Mouse (Mus musculus): ENCODE results near the gene Prkci. TPM values are rescaled to one million over a fixed set of nuclear protein-coding genes. Genes with fewer than 3 reads are reported as not detected.

Prkci gene
- total RNA-seq (2021): 10 to 100 TPM; 67.4 to 76.9 TPM

GRCm38 (mm10) chr3:30995283-30995898, at the start of gene Prkci:
Gene Prkci (plus strand): TSS chr3:30995747.
- intact Hi-C loops (cut with DNase I): loop anchor here (5.0 kb wide), 1 partner anchor 393 kb away; the partner anchor contains the start of gene Mynn
- peak; percentile 94 to 95 for DNase-seq (ENCODE audit: low spot score in 2 of 2)

GRCm38 (mm10) chr3:30951652-30952051, 43.9 kb upstream of the Prkci start:
- peak in 1 of 2 experiments; percentile 58 for DNase-seq (ENCODE audit: low spot score in 2 of 2)
- intact Hi-C loops (cut with DNase I): loop anchor here (10.0 kb wide), 1 partner anchor 347 kb away; the partner anchor contains the start of gene Mynn

GRCm38 (mm10) chr3:30952273-30953070, 43.1 kb upstream of the Prkci start:
- DNase-seq (ENCODE audit: low spot score in 2 of 2): no peak
- intact Hi-C loops (cut with DNase I): loop anchor here (10.0 kb wide), 1 partner anchor 348 kb away; the partner anchor contains the start of gene Mynn

- intact Hi-C loops (cut with DNase I): loop anchor here (10.0 kb wide), 1 partner anchor 352 kb away; the partner anchor contains the start of gene Mynn
- no peak for DNase-seq (ENCODE audit: low spot score in 2 of 2)
Measured at GRCm38 (mm10) chr3:30956327-30956726, 39.2 kb upstream of the Prkci start.

GRCm38 (mm10) chr3:30958709-30959108, 36.8 kb upstream of the Prkci start:
- no peak for DNase-seq (ENCODE audit: low spot score in 2 of 2)
- intact Hi-C loops (cut with DNase I): loop anchor here (10.0 kb wide), 1 partner anchor 354 kb away; the partner anchor contains the start of gene Mynn

- intact Hi-C loops (cut with DNase I): loop anchor here (10.0 kb wide), 2 partner anchors 175 to 355 kb away; partner anchors contain the start of gene Mynn
- no peak for DNase-seq (ENCODE audit: low spot score in 2 of 2)
Measured at GRCm38 (mm10) chr3:30959868-30960831, 35.4 kb upstream of the Prkci start.

- no peak for DNase-seq (ENCODE audit: low spot score in 2 of 2)
- intact Hi-C loops (cut with DNase I): loop anchor here (10.0 kb wide), 1 partner anchor 172 kb away; no protein-coding TSS in a partner anchor
Measured at GRCm38 (mm10) chr3:30963100-30963499, 32.4 kb upstream of the Prkci start.

GRCm38 (mm10) chr3:30964216-30964615, 31.3 kb upstream of the Prkci start:
- intact Hi-C loops (cut with DNase I): loop anchor here (10.0 kb wide), 1 partner anchor 171 kb away; no protein-coding TSS in a partner anchor
- no peak for DNase-seq (ENCODE audit: low spot score in 2 of 2)

- no peak for DNase-seq (ENCODE audit: low spot score in 2 of 2)
- intact Hi-C loops (cut with DNase I): loop anchor here (10.0 kb wide), 1 partner anchor 169 kb away; no protein-coding TSS in a partner anchor
Measured at GRCm38 (mm10) chr3:30965644-30966043, 29.9 kb upstream of the Prkci start.

- intact Hi-C loops (cut with DNase I): loop anchor here (2.0 to 10.0 kb wide), 2 partner anchors 28 to 166 kb away; no protein-coding TSS in a partner anchor
Measured at GRCm38 (mm10) chr3:30968531-30969092, 26.9 kb upstream of the Prkci start.

GRCm38 (mm10) chr3:30969104-30969581, 26.4 kb upstream of the Prkci start, which contains the start of gene Phc3:
Gene Phc3 (minus strand): TSS chr3:30969415.
- DNase-seq (ENCODE audit: low spot score in 2 of 2): peak; percentile 93 to 95
- intact Hi-C loops (cut with DNase I): loop anchor here (2.0 to 10.0 kb wide), 2 partner anchors 28 to 166 kb away; no protein-coding TSS in a partner anchor

More at GRCm38 (mm10) chr3:30968531-30969092, 26.9 kb upstream of the Prkci start:
- DNase-seq (ENCODE audit: low spot score in 2 of 2): peak; percentile 48 to 58

- DNase-seq (ENCODE audit: low spot score in 2 of 2): peak; percentile 30 to 39
- intact Hi-C loops (cut with DNase I): no loop called here
Measured at GRCm38 (mm10) chr3:30975102-30975754, 20.3 kb upstream of the Prkci start.

- intact Hi-C loops (cut with DNase I): no loop called here
- no peak for DNase-seq (ENCODE audit: low spot score in 2 of 2)
Measured at GRCm38 (mm10) chr3:30976991-30977603, 18.4 kb upstream of the Prkci start.

- intact Hi-C loops (cut with DNase I): no loop called here
- DNase-seq (ENCODE audit: low spot score in 2 of 2): no peak
Measured at GRCm38 (mm10) chr3:30981616-30982380, 13.7 kb upstream of the Prkci start.

GRCm38 (mm10) chr3:30982924-30983536, 12.5 kb upstream of the Prkci start:
- no peak for DNase-seq (ENCODE audit: low spot score in 2 of 2)
- intact Hi-C loops (cut with DNase I): no loop called here

All from left cerebral cortex, postnatal 25 days (tissue).